Comparison of ENCODE assay signal across 9 mouse cellular contexts in the genomic region with DNA sequence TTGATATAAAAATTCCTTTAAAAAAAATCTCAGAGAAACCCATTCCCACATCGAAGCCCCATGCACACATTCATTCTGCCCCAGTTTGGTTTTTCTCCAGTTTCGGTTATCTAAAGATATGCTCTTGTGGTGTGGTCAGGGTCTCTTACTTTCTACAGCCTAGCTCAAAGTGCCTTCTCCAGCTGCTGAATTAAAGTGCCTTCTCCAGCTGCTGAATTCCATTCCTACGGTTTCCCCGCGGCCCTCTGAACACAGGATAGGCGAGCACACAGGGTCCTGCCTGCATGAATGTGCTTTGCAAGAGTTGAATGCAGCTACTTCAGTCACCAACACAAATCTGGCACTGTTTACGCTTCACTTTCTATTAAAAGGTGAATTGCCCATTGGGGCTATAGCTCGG. TPM values are rescaled to one million over a fixed set of nuclear protein-coding genes. Genes with fewer than 3 reads are reported as not detected.
DNase-seq lines count a peak whose midpoint lies in the region; ATAC-seq lines count a peak whose summit lies in the region.
"Had no signal": no experiment of that assay in that cellular context is flagged by ENCODE, and none has a peak within 500 bp of the region (broad histone marks: within the 10 kb centered on the region; RNA-seq: fewer than 3 reads in every experiment).

No protein-coding gene starts in this region.

- peak overlapping the region; percentile 97 for H3K4me3 ChIP-seq in heart, embryonic 15.5 days
- peak overlapping the region; percentile 93; the same call in 1 of the 2 replicates for H3K4me3 ChIP-seq in embryonic facial prominence, embryonic 15.5 days (replicated peaks)
- H3K4me3 ChIP-seq in intestine, embryonic 15.5 days (replicated peaks), result peak overlapping the region; percentile 81; the same call in 1 of the 2 replicates
- peak overlapping the region; percentile 54 for H3K4me3 ChIP-seq in midbrain, embryonic 16.5 days (ENCODE audit: low read depth, low read length)

- no peaks in the 10 kb centered on the region for H3K9me3 ChIP-seq in heart, embryonic 15.5 days (replicated peaks)
- H3K9me3 ChIP-seq in embryonic facial prominence, embryonic 15.5 days (replicated peaks), result no peaks in the 10 kb centered on the region
- no peaks in the 10 kb centered on the region for H3K9me3 ChIP-seq in intestine, embryonic 15.5 days
- H3K9me3 ChIP-seq in midbrain, embryonic 16.5 days (replicated peaks; ENCODE audit: control insufficient read depth, low read length, poor library complexity, severe bottlenecking), result no peaks in the 10 kb centered on the region

- WGBS in heart, embryonic 15.5 days, result 44% methylated on average over 8 of the region's 8 CpGs
- 27% methylated on average over 8 of the region's 8 CpGs for WGBS in embryonic facial prominence, embryonic 15.5 days
- 34% methylated on average over 8 of the region's 8 CpGs for WGBS in intestine, embryonic 15.5 days
- 38% methylated on average over 8 of the region's 8 CpGs for WGBS in midbrain, embryonic 16.5 days

- no peak for ATAC-seq in heart, embryonic 15.5 days (replicated peaks; ENCODE audit: insufficient number of reproducible peaks, insufficient read depth, low FRiP score, low read depth)
- ATAC-seq in embryonic facial prominence, embryonic 15.5 days (ENCODE audit: insufficient number of reproducible peaks, low FRiP score, low TSS enrichment, low read depth), result no peak
- ATAC-seq in intestine, embryonic 15.5 days, result no peak
- ATAC-seq in midbrain, embryonic 16.5 days, result no peak

- no peak for DNase-seq in heart, postnatal 4 days
- no peak for DNase-seq in left cerebral cortex, postnatal 14 days (ENCODE audit: low spot score in 2 of 2)
- DNase-seq in right cerebral cortex, adult 18-20 months, result no peak
- DNase-seq in kidney, postnatal 25 days, result no peak

- H3K27me3 ChIP-seq in heart, embryonic 15.5 days, result no peaks in the 10 kb centered on the region
- no peaks in the 10 kb centered on the region for H3K27me3 ChIP-seq in embryonic facial prominence, embryonic 15.5 days
- H3K27me3 ChIP-seq in intestine, embryonic 15.5 days (replicated peaks), result no peaks in the 10 kb centered on the region
- H3K27me3 ChIP-seq in midbrain, embryonic 16.5 days (ENCODE audit: control insufficient read depth, insufficient read depth, low read depth, low read length), result no peaks in the 10 kb centered on the region; the same call in none of the 2 replicates
- H3K27me3 ChIP-seq: CH12.LX had no signal

- no peak overlapping the region for H3K9ac ChIP-seq in heart, embryonic 15.5 days
- H3K9ac ChIP-seq in embryonic facial prominence, embryonic 15.5 days, result no peak overlapping the region
- no peak overlapping the region for H3K9ac ChIP-seq in intestine, embryonic 15.5 days
- no peak overlapping the region; the same call in 1 of the 2 replicates for H3K9ac ChIP-seq in midbrain, embryonic 16.5 days (ENCODE audit: low read depth, low read length)

- peak overlapping the region; percentile 81 for H3K4me2 ChIP-seq in heart, embryonic 15.5 days
- peak overlapping the region; percentile 73 for H3K4me2 ChIP-seq in embryonic facial prominence, embryonic 15.5 days (replicated peaks)
- H3K4me2 ChIP-seq in intestine, embryonic 15.5 days (replicated peaks), result peak overlapping the region; percentile 91
- peak overlapping the region; percentile 86 for H3K4me2 ChIP-seq in midbrain, embryonic 16.5 days (ENCODE audit: low read length)

- intact Hi-C loops in left cerebral cortex, postnatal 14 days (cut with DNase I), result loop anchor here (5.0 kb wide), 1 partner anchor 298 kb away; no protein-coding TSS in a partner anchor

- H3K36me3 ChIP-seq in heart, embryonic 15.5 days, result no peaks in the 10 kb centered on the region
- no peaks in the 10 kb centered on the region for H3K36me3 ChIP-seq in embryonic facial prominence, embryonic 15.5 days
- no peaks in the 10 kb centered on the region for H3K36me3 ChIP-seq in intestine, embryonic 15.5 days
- no peaks in the 10 kb centered on the region for H3K36me3 ChIP-seq in midbrain, embryonic 16.5 days (ENCODE audit: control insufficient read depth, insufficient read depth, low read length)

- H3K27ac ChIP-seq in heart, embryonic 15.5 days, result no peak overlapping the region
- H3K27ac ChIP-seq in embryonic facial prominence, embryonic 15.5 days (replicated peaks), result peak overlapping the region; percentile 97
- H3K27ac ChIP-seq in intestine, embryonic 15.5 days, result peak overlapping the region; percentile 88; the same call in 1 of the 2 replicates
- H3K27ac ChIP-seq in midbrain, embryonic 16.5 days (ENCODE audit: low read length), result no peak overlapping the region

- peaks cover 11% of the 10 kb centered on the region for H3K4me1 ChIP-seq in heart, embryonic 15.5 days (replicated peaks)
- peaks cover 26% of the 10 kb centered on the region for H3K4me1 ChIP-seq in embryonic facial prominence, embryonic 15.5 days
- peaks cover 6% of the 10 kb centered on the region; the same call in 1 of the 2 replicates for H3K4me1 ChIP-seq in intestine, embryonic 15.5 days (replicated peaks)
- peaks cover 10% of the 10 kb centered on the region for H3K4me1 ChIP-seq in midbrain, embryonic 16.5 days (ENCODE audit: control insufficient read depth, insufficient read depth, low read length)

RNA-seq across cellular contexts. Expression of gene Tgfbr3, which starts 0.6 kb away (rescaled TPM):
- polyA plus RNA-seq in heart, embryonic 15.5 days (2015; fragmentation: Nextera tagmentation; extraction: Ambion mirVana), result 16.8 and 23.8 TPM in 2 replicates
- 10 to 100 TPM; 28.5 to 28.9 TPM for total RNA-seq in heart, postnatal 4 days (2021)
- 37.3 and 38.7 TPM in 2 replicates for polyA plus RNA-seq in embryonic facial prominence, embryonic 15.5 days (2015; fragmentation: Nextera tagmentation; extraction: Ambion mirVana)
- 14.4 and 16.3 TPM in 2 replicates for polyA plus RNA-seq in intestine, embryonic 15.5 days (2015; fragmentation: Nextera tagmentation; extraction: Ambion mirVana)
- 3.5 and 4.3 TPM in 2 replicates for polyA plus RNA-seq in midbrain, embryonic 16.5 days (2015; fragmentation: Nextera tagmentation; extraction: Ambion mirVana)
- 1 to 10 TPM; 9.3 TPM for total RNA-seq in left cerebral cortex, postnatal 14 days (2021)

RNA-seq across cellular contexts. Expression of gene Brdt, which starts 41.0 kb away (rescaled TPM):
- polyA plus RNA-seq in heart, embryonic 15.5 days (2015; fragmentation: Nextera tagmentation; extraction: Ambion mirVana), result 0.62 and 1.1 TPM in 2 replicates
- 1 to 10 TPM; 1.6 to 1.7 TPM for total RNA-seq in heart, postnatal 4 days (2021)
- polyA plus RNA-seq in embryonic facial prominence, embryonic 15.5 days (2015; fragmentation: Nextera tagmentation; extraction: Ambion mirVana), result 5.6 and 6.4 TPM in 2 replicates
- 1.1 and 1.2 TPM in 2 replicates for polyA plus RNA-seq in intestine, embryonic 15.5 days (2015; fragmentation: Nextera tagmentation; extraction: Ambion mirVana)
- polyA plus RNA-seq in midbrain, embryonic 16.5 days (2015; fragmentation: Nextera tagmentation; extraction: Ambion mirVana), result 3.3 and 3.7 TPM in 2 replicates
- total RNA-seq in left cerebral cortex, postnatal 14 days (2021), result 10 to 100 TPM; 13.1 to 15.0 TPM

Comparison
In these comparisons a context has a peak if more than half of its experiments do, and no peak if none do; other contexts are left out.
1. H3K27ac ChIP-seq: peak in embryonic facial prominence, embryonic 15.5 days (single experiment) and intestine, embryonic 15.5 days (single experiment); none in heart, embryonic 15.5 days (single experiment) and midbrain, embryonic 16.5 days (single experiment).
2. Peak in every context shown above with its lines, with median percentiles within 50 percentile points of each other: H3K4me2 ChIP-seq and H3K4me3 ChIP-seq.